Mouse (Mus musculus) lung, postnatal 0 days (tissue): ENCODE data around the gene Stat1. TPM values are rescaled to one million over a fixed set of nuclear protein-coding genes. Genes with fewer than 3 reads are reported as not detected.
A peak's percentile ranks its signal among the peaks of the same experiment; 100 is the strongest.

ENCODE experiments used
- ATAC-seq: fragments of 200-750 bp; cut with Nextera tagmentation; 2 replicates; pipeline ENCODE4 v1.8.0; 2017; ENCODE audit warnings: moderate library complexity
- DNase-seq: peaks from one replicate; pipeline ENCODE4 v3.0.0-alpha.2; 2016; ENCODE audit warnings: low spot score
- H3K27ac ChIP-seq: fragments of 300-500 bp; sonication (generic); 2 replicates; pipeline ENCODE4 v1.5.1; 2014; ENCODE audit warnings: antibody characterized with exemption, mild to moderate bottlenecking, low read length, mixed read lengths
- H3K27me3 ChIP-seq: fragments of 300-500 bp; sonication (generic); replicated peaks from 2 replicates; pipeline ENCODE4 v1.6.1; 2014; ENCODE audit warnings: low read length, mixed read lengths; ENCODE audit not compliant: insufficient read depth
- H3K36me3 ChIP-seq: fragments of 300-500 bp; sonication (generic); 2 replicates; pipeline ENCODE4 v1.6.1; 2014; ENCODE audit warnings: low read length, mixed read lengths; ENCODE audit not compliant: insufficient read depth
- H3K4me1 ChIP-seq: fragments of 300-500 bp; sonication (generic); 2 replicates; pipeline ENCODE4 v1.6.1; 2014; ENCODE audit warnings: antibody characterized with exemption, low read depth, low read length, mixed read lengths; ENCODE audit not compliant: insufficient read depth
- H3K4me2 ChIP-seq: fragments of 300-500 bp; sonication (generic); replicated peaks from 2 replicates; pipeline ENCODE4 v1.6.1; 2014; ENCODE audit warnings: low read depth, mild to moderate bottlenecking, low read length, moderate library complexity, mixed read lengths
- H3K4me3 ChIP-seq: fragments of 300-500 bp; sonication (generic); 2 replicates; pipeline ENCODE4 v1.5.1; 2014; ENCODE audit warnings: low read depth, low read length
- H3K9ac ChIP-seq: fragments of 300-500 bp; sonication (generic); replicated peaks from 2 replicates; pipeline ENCODE4 v1.6.1; 2014; ENCODE audit warnings: low read depth, mild to moderate bottlenecking
- H3K9me3 ChIP-seq: fragments of 300-500 bp; sonication (generic); 2 replicates; pipeline ENCODE4 v1.6.1; 2016; ENCODE audit warnings: low read length, mixed read lengths
- CTCF ChIP-seq: IDR thresholded peaks from 2 replicates; pipeline ENCODE4 v1.5.1; 2016; ENCODE audit warnings: antibody characterized with exemption, mild to moderate bottlenecking
- EP300 ChIP-seq: IDR thresholded peaks from 2 replicates; pipeline ENCODE4 v1.6.1; 2016; ENCODE audit warnings: antibody characterized with exemption, mild to moderate bottlenecking, control low read depth
- WGBS: fragments of 180-500 bp; shearing (Covaris S2); extraction: QIAGEN DNeasy Blood & Tissue Kit; methylation state at CpG from one replicate; pipeline ENCODE4 v1.1.7; 2014; 5-methylcytosine and 5-hydroxymethylcytosine counted together
- polyA plus RNA-seq: library from polyadenylated mRNA; unstranded; fragments of >200 nt; fragmentation: Nextera tagmentation; extraction: Ambion mirVana; gene quantifications from 2 replicates; pipeline ENCODE4 v1.2.1, GENCODE M21; 2015

Gene Stat1
- polyA plus RNA-seq, 1 experiment from 2014 or later, result 36.3 TPM

DNA sequence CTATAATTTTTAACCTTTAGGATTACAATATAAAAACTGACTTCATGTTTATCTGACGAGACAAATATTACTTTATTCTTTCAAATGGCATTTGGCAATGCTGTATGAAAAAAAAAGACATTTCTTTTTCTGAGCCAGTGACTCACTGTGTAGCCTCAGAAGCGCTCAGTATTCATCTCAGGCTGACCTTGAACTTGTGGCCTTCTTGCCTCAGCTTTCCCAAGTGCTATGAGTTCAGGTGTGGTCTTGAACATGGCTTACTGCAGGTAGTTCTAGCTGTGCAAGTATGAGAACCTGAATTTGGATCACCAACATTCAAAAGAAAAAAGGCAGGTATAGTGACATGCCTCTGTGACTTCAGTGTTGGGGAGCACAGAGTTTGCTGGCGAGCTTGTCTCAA is 1.8 kb downstream of the Stat1 start:
- no peak overlapping the region for H3K27ac ChIP-seq
- 86% methylated on average over 3 of the region's 3 CpGs for WGBS
- no peaks in the 10 kb centered on the region for H3K9me3 ChIP-seq
- peaks cover 22% of the 10 kb centered on the region for H3K36me3 ChIP-seq
- no peaks in the 10 kb centered on the region; the same call in 1 of the 2 replicates for H3K4me1 ChIP-seq
- no peak for TF ChIP-seq CTCF
- TF ChIP-seq EP300, result no peak
- H3K4me2 ChIP-seq, result peak overlapping the region; percentile 83; the same call in 1 of the 2 replicates
- no peak overlapping the region for H3K4me3 ChIP-seq
- no peaks in the 10 kb centered on the region for H3K27me3 ChIP-seq
- no peak for ATAC-seq
- DNase-seq, result no peak
- H3K9ac ChIP-seq, result no peak overlapping the region

GRCm38 (mm10) chr1:52124818-52125217 is 5.6 kb downstream of the Stat1 start:
- 76% methylated on average over 3 of the region's 3 CpGs for WGBS

GRCm38 (mm10) chr1:52127350-52127749 is 8.1 kb downstream of the Stat1 start:
- no peak overlapping the region for H3K4me2 ChIP-seq
- DNase-seq (no peak), ATAC-seq (no peak)
- no peak overlapping the region for H3K4me3 ChIP-seq
- no peak overlapping the region for H3K27ac ChIP-seq
- no peaks in the 10 kb centered on the region for H3K27me3 ChIP-seq
- H3K4me1 ChIP-seq, result no peaks in the 10 kb centered on the region
- H3K9me3 ChIP-seq, result no peaks in the 10 kb centered on the region
- 93% methylated on average over 6 of the region's 6 CpGs for WGBS
- H3K9ac ChIP-seq, result no peak overlapping the region
- no peak for TF ChIP-seq EP300
- TF ChIP-seq CTCF, result no peak
- H3K36me3 ChIP-seq, result peaks cover 43% of the 10 kb centered on the region

More at GRCm38 (mm10) chr1:52124818-52125217, 5.6 kb downstream of the Stat1 start:
- Histone ChIP-seq H3K4me2 (no peak overlapping the region), H3K27me3 (no peaks in the 10 kb centered on the region), H3K27ac (no peak overlapping the region), H3K4me3 (no peak overlapping the region), H3K4me1 (no peaks in the 10 kb centered on the region; the same call in 1 of the 2 replicates), H3K9ac (no peak overlapping the region), H3K9me3 (no peaks in the 10 kb centered on the region), H3K36me3 (peaks cover 39% of the 10 kb centered on the region)
- no peak for TF ChIP-seq CTCF
- no peak for TF ChIP-seq EP300
- ATAC-seq, result no peak
- DNase-seq, result no peak

- H3K4me3 ChIP-seq, result no peak overlapping the region
- WGBS, result 58% methylated on average over 6 of the region's 6 CpGs
- no peak for TF ChIP-seq CTCF
- TF ChIP-seq EP300, result no peak
- no peak for ATAC-seq
- no peak overlapping the region for H3K27ac ChIP-seq
- DNase-seq, result no peak
- no peak overlapping the region for H3K4me2 ChIP-seq
- H3K36me3 ChIP-seq, result peaks cover 40% of the 10 kb centered on the region
- no peak overlapping the region for H3K9ac ChIP-seq
- H3K9me3 ChIP-seq, result no peaks in the 10 kb centered on the region
- H3K4me1 ChIP-seq, result no peaks in the 10 kb centered on the region
- no peaks in the 10 kb centered on the region for H3K27me3 ChIP-seq
These were observed 10.6 kb downstream of the Stat1 start for GRCm38 (mm10) chr1:52129794-52130193.

DNA sequence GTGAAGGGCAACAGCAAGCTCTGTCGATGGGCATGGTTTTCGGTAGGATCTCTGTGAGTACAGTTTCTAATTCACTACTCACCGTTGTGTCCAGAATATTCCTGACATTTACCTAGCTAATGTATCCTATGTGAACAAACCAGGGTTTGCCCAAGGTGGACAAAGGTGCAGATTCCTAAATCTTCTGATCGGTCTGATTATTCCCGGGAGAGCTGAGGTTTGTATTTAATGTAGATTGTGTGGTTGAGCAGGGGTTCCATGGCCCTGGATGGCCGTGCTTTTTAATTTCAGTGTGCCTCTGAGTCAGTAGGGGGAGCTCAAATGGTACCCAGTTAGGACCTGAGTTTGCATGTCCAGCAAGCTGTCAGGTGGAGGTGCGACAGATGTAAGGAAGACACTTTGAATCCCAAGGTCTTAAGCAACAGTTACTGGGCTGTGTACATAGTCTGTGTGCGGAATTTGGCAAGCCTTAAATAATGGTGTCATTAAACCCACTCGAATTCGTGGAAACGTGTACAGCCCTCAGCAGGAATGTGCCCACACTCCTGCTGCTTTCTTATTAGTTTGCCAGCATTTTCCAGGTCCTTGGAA is 12.6 kb downstream of the Stat1 start:
- Histone ChIP-seq H3K4me1 (no peaks in the 10 kb centered on the region), H3K27ac (no peak overlapping the region), H3K9me3 (no peaks in the 10 kb centered on the region), H3K36me3 (peaks cover 49% of the 10 kb centered on the region), H3K4me2 (no peak overlapping the region), H3K4me3 (no peak overlapping the region), H3K27me3 (no peaks in the 10 kb centered on the region), H3K9ac (no peak overlapping the region)
- TF ChIP-seq CTCF, result peak; percentile 33
- TF ChIP-seq EP300, result no peak; the same call in 1 of the 2 replicates
- 72% methylated on average over 11 of the region's 11 CpGs for WGBS
- DNase-seq, result peak; percentile 9
- peak; percentile 68 for ATAC-seq

- Histone ChIP-seq H3K4me1 (no peaks in the 10 kb centered on the region), H3K4me2 (no peak overlapping the region), H3K4me3 (no peak overlapping the region), H3K36me3 (peaks cover 48% of the 10 kb centered on the region), H3K9me3 (no peaks in the 10 kb centered on the region), H3K9ac (no peak overlapping the region), H3K27me3 (no peaks in the 10 kb centered on the region), H3K27ac (no peak overlapping the region)
- no peak for ATAC-seq
- no peak for DNase-seq
- no peak for TF ChIP-seq CTCF
- no peak for TF ChIP-seq EP300
- WGBS, result 89% methylated on average over 8 of the region's 8 CpGs
These were observed 14.0 kb downstream of the Stat1 start for GRCm38 (mm10) chr1:52133254-52133653.

DNA sequence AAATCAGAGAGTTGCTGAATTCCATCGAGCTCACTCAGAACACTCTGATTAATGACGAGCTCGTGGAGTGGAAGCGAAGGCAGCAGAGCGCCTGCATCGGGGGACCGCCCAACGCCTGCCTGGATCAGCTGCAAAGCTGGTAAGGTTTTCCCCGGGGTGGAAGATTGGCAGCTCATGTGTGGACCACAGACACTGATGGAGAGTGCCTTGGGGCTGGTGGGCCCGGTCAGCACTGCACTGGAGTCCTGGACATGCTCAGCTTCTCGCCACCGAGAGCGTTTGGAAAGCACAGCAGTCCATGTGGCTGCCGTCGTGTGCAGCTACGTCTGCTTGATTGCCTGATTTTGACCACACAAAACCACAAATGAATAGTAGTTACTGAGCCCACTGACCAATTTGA is 18.1 kb downstream of the Stat1 start:
- no peaks in the 10 kb centered on the region for H3K4me1 ChIP-seq
- DNase-seq, result no peak
- no peak overlapping the region for H3K4me2 ChIP-seq
- no peak for ATAC-seq
- no peaks in the 10 kb centered on the region for H3K9me3 ChIP-seq
- WGBS, result 77% methylated on average over 16 of the region's 16 CpGs
- H3K4me3 ChIP-seq, result no peak overlapping the region
- H3K27ac ChIP-seq, result no peak overlapping the region
- H3K27me3 ChIP-seq, result no peaks in the 10 kb centered on the region
- H3K36me3 ChIP-seq, result peaks cover 65% of the 10 kb centered on the region
- TF ChIP-seq EP300 (no peak), CTCF (no peak)
- no peak overlapping the region for H3K9ac ChIP-seq
